Mouse (Mus musculus): ENCODE measurements around the gene Kifc3. TPM values are rescaled to one million over a fixed set of nuclear protein-coding genes. Genes with fewer than 3 reads are reported as not detected.

Kifc3 gene
- total and polyA plus RNA-seq, 2 experiments from 2014 or later, result 20.6 to 59.0 TPM

- ATAC-seq (ENCODE audit: insufficient read depth, low read depth) (no peak), DNase-seq (ENCODE audit: low spot score) (no peak)
- Histone ChIP-seq H3K4me1 (ENCODE audit: control insufficient read depth, insufficient read depth) (peaks cover 15% of the 10 kb centered on the region), H3K9ac (replicated peaks; ENCODE audit: low read depth, low read length) (no peak overlapping the region), H3K4me3 (ENCODE audit: low read depth, low read length) (no peak overlapping the region), H3K9me3 (replicated peaks; ENCODE audit: control insufficient read depth, low read length) (no peaks in the 10 kb centered on the region), H3K27ac (ENCODE audit: low read depth) (no peak overlapping the region), H3K36me3 (replicated peaks; ENCODE audit: control insufficient read depth, insufficient read depth, low read length) (peaks cover 54% of the 10 kb centered on the region), H3K4me2 (ENCODE audit: low read depth, low read length) (no peak overlapping the region), H3K27me3 (ENCODE audit: control insufficient read depth, insufficient read depth, low read length) (0 out of 2 replicates have a peak, but pooled peaks cover 5% of the 10 kb centered on the region)
- WGBS, result 83% methylated on average over 2 of the region's 2 CpGs
- TF ChIP-seq CTCF (IDR thresholded peaks at IDR 0.05; ENCODE audit: low read depth), result no peak
Observed at GRCm38 (mm10) chr8:95134186-95134585, 68.4 kb downstream of the Kifc3 start.

- no peaks in the 10 kb centered on the region; the same call in 1 of the 2 replicates for H3K4me1 ChIP-seq (ENCODE audit: control insufficient read depth, insufficient read depth)
- H3K9me3 ChIP-seq (replicated peaks; ENCODE audit: control insufficient read depth, low read length), result no peaks in the 10 kb centered on the region
- H3K27ac ChIP-seq (ENCODE audit: low read depth), result peak overlapping the region; percentile 59
- no peak for TF ChIP-seq EP300 (IDR thresholded peaks at IDR 0.05; ENCODE audit: low read depth)
- TF ChIP-seq CTCF (IDR thresholded peaks at IDR 0.05; ENCODE audit: low read depth), result no peak
- peaks cover 69% of the 10 kb centered on the region for H3K36me3 ChIP-seq (replicated peaks; ENCODE audit: control insufficient read depth, insufficient read depth, low read length)
- H3K9ac ChIP-seq (replicated peaks; ENCODE audit: low read depth, low read length), result no peak overlapping the region
- no peak overlapping the region for H3K4me3 ChIP-seq (ENCODE audit: low read depth, low read length)
- DNase-seq (ENCODE audit: low spot score), result no peak
- WGBS, result 74% methylated on average over 5 of the region's 5 CpGs
- H3K4me2 ChIP-seq (ENCODE audit: low read depth, low read length), result no peak overlapping the region
- H3K27me3 ChIP-seq (ENCODE audit: control insufficient read depth, insufficient read depth, low read length), result no peaks in the 10 kb centered on the region
- ATAC-seq (ENCODE audit: insufficient read depth, low read depth), result no peak
Observed at GRCm38 (mm10) chr8:95131983-95132382, 70.6 kb downstream of the Kifc3 start.

- Histone ChIP-seq H3K4me1 (ENCODE audit: control insufficient read depth, insufficient read depth) (no peaks in the 10 kb centered on the region; the same call in 1 of the 2 replicates), H3K4me2 (ENCODE audit: low read depth, low read length) (peak overlapping the region; percentile 23; the same call in 1 of the 2 replicates), H3K27ac (ENCODE audit: low read depth) (peak overlapping the region; percentile 59), H3K4me3 (ENCODE audit: low read depth, low read length) (no peak overlapping the region), H3K9me3 (replicated peaks; ENCODE audit: control insufficient read depth, low read length) (no peaks in the 10 kb centered on the region), H3K9ac (replicated peaks; ENCODE audit: low read depth, low read length) (no peak overlapping the region), H3K27me3 (ENCODE audit: control insufficient read depth, insufficient read depth, low read length) (no peaks in the 10 kb centered on the region), H3K36me3 (replicated peaks; ENCODE audit: control insufficient read depth, insufficient read depth, low read length) (peaks cover 73% of the 10 kb centered on the region)
- peak; percentile 53; the same call in 1 of the 2 replicates for ATAC-seq (ENCODE audit: insufficient read depth, low read depth)
- WGBS, result 56% methylated on average over 15 of the region's 15 CpGs
- TF ChIP-seq EP300 (IDR thresholded peaks at IDR 0.05; ENCODE audit: low read depth) (no peak), CTCF (IDR thresholded peaks at IDR 0.05; ENCODE audit: low read depth) (no peak)
- DNase-seq (ENCODE audit: low spot score), result no peak
Observed at GRCm38 (mm10) chr8:95130966-95131537, 71.6 kb downstream of the Kifc3 start.

GRCm38 (mm10) chr8:95128750-95129260, 73.8 kb downstream of the Kifc3 start:
- WGBS, result 85% methylated on average over 11 of the region's 11 CpGs
- no peak for DNase-seq (ENCODE audit: low spot score)
- ATAC-seq (ENCODE audit: insufficient read depth, low read depth), result no peak
- Histone ChIP-seq H3K36me3 (replicated peaks; ENCODE audit: control insufficient read depth, insufficient read depth, low read length) (peaks cover 77% of the 10 kb centered on the region), H3K4me2 (ENCODE audit: low read depth, low read length) (no peak overlapping the region), H3K4me1 (ENCODE audit: control insufficient read depth, insufficient read depth) (no peaks in the 10 kb centered on the region; the same call in 1 of the 2 replicates), H3K9me3 (replicated peaks; ENCODE audit: control insufficient read depth, low read length) (no peaks in the 10 kb centered on the region), H3K27me3 (ENCODE audit: control insufficient read depth, insufficient read depth, low read length) (no peaks in the 10 kb centered on the region), H3K9ac (replicated peaks; ENCODE audit: low read depth, low read length) (no peak overlapping the region), H3K27ac (ENCODE audit: low read depth) (no peak overlapping the region), H3K4me3 (ENCODE audit: low read depth, low read length) (no peak overlapping the region)
- TF ChIP-seq CTCF (IDR thresholded peaks at IDR 0.05; ENCODE audit: low read depth), result no peak
- no peak for TF ChIP-seq EP300 (IDR thresholded peaks at IDR 0.05; ENCODE audit: low read depth)

GRCm38 (mm10) chr8:95127658-95128057, 75.0 kb downstream of the Kifc3 start:
- DNase-seq (ENCODE audit: low spot score) (no peak), ATAC-seq (ENCODE audit: insufficient read depth, low read depth) (peak; percentile 55)
- Histone ChIP-seq H3K4me3 (ENCODE audit: low read depth, low read length) (no peak overlapping the region), H3K27ac (ENCODE audit: low read depth) (no peak overlapping the region), H3K9ac (replicated peaks; ENCODE audit: low read depth, low read length) (no peak overlapping the region), H3K36me3 (replicated peaks; ENCODE audit: control insufficient read depth, insufficient read depth, low read length) (peaks cover 72% of the 10 kb centered on the region), H3K9me3 (replicated peaks; ENCODE audit: control insufficient read depth, low read length) (no peaks in the 10 kb centered on the region), H3K4me2 (ENCODE audit: low read depth, low read length) (no peak overlapping the region), H3K4me1 (ENCODE audit: control insufficient read depth, insufficient read depth) (no peaks in the 10 kb centered on the region; the same call in 1 of the 2 replicates), H3K27me3 (ENCODE audit: control insufficient read depth, insufficient read depth, low read length) (no peaks in the 10 kb centered on the region)
- 59% methylated on average over 9 of the region's 9 CpGs for WGBS
- TF ChIP-seq CTCF (IDR thresholded peaks at IDR 0.05; ENCODE audit: low read depth) (no peak), EP300 (IDR thresholded peaks at IDR 0.05; ENCODE audit: low read depth) (no peak)

- H3K27ac ChIP-seq (ENCODE audit: low read depth), result no peak overlapping the region
- no peaks in the 10 kb centered on the region for H3K27me3 ChIP-seq (ENCODE audit: control insufficient read depth, insufficient read depth, low read length)
- H3K4me2 ChIP-seq (ENCODE audit: low read depth, low read length), result no peak overlapping the region
- no peaks in the 10 kb centered on the region for H3K4me1 ChIP-seq (ENCODE audit: control insufficient read depth, insufficient read depth)
- no peak overlapping the region for H3K4me3 ChIP-seq (ENCODE audit: low read depth, low read length)
- no peaks in the 10 kb centered on the region for H3K9me3 ChIP-seq (replicated peaks; ENCODE audit: control insufficient read depth, low read length)
- DNase-seq (ENCODE audit: low spot score) (no peak), ATAC-seq (ENCODE audit: insufficient read depth, low read depth) (no peak)
- 90% methylated on average over 11 of the region's 11 CpGs for WGBS
- TF ChIP-seq EP300 (IDR thresholded peaks at IDR 0.05; ENCODE audit: low read depth), result no peak
- no peak for TF ChIP-seq CTCF (IDR thresholded peaks at IDR 0.05; ENCODE audit: low read depth)
- H3K9ac ChIP-seq (replicated peaks; ENCODE audit: low read depth, low read length), result no peak overlapping the region
- H3K36me3 ChIP-seq (replicated peaks; ENCODE audit: control insufficient read depth, insufficient read depth, low read length), result peaks cover 66% of the 10 kb centered on the region
Observed at GRCm38 (mm10) chr8:95126497-95126896, 76.1 kb downstream of the Kifc3 start.

Measured in heart, postnatal 0 days (tissue).